Mouse (Mus musculus) heart, adult 8-10 months (tissue): ENCODE results near the gene Fam126a. TPM values are rescaled to one million over a fixed set of nuclear protein-coding genes. Genes with fewer than 3 reads are reported as not detected.

Source experiments
- DNase-seq: peaks from one replicate; pipeline ENCODE4 v3.0.0; 2022; ENCODE audit warnings: low spot score
- total RNA-seq, 4 experiments: library from RNA; stranded (reverse); gene quantifications; 2 replicates each; pipeline ENCODE4 v1.2.4; 2022

The Fam126a gene
- total RNA-seq, 4 experiments from 2014 or later = 35.2 to 41.5 (median 37.2) TPM

- peak; percentile 80 for DNase-seq
Observed at GRCm38 (mm10) chr5:23992876-23993552, 37.5 kb downstream of the Fam126a start.

GRCm38 (mm10) chr5:23990001-23990400 is 40.5 kb downstream of the Fam126a start:
- DNase-seq = no peak

GRCm38 (mm10) chr5:23987792-23988191 is 42.7 kb downstream of the Fam126a start:
- DNase-seq = no peak

- DNase-seq = no peak
Observed at GRCm38 (mm10) chr5:23982081-23982480, 48.4 kb downstream of the Fam126a start.

GRCm38 (mm10) chr5:23978516-23978915 is 52.0 kb downstream of the Fam126a start:
- DNase-seq = no peak

- no peak for DNase-seq
Observed at GRCm38 (mm10) chr5:23974994-23975575, 55.4 kb downstream of the Fam126a start.

- DNase-seq = no peak
Observed at GRCm38 (mm10) chr5:23967705-23968104, 62.8 kb downstream of the Fam126a start.

GRCm38 (mm10) chr5:23964599-23965165 is 65.8 kb downstream of the Fam126a start:
- no peak for DNase-seq

- DNase-seq = no peak
Observed at GRCm38 (mm10) chr5:23953047-23953446, 77.4 kb downstream of the Fam126a start.

GRCm38 (mm10) chr5:23948071-23948470 is 82.4 kb downstream of the Fam126a start:
- DNase-seq = no peak

GRCm38 (mm10) chr5:23945056-23945455 is 85.4 kb downstream of the Fam126a start:
- no peak for DNase-seq

- no peak for DNase-seq
Observed at GRCm38 (mm10) chr5:23943534-23943933, 87.0 kb downstream of the Fam126a start.

- no peak for DNase-seq
Observed at GRCm38 (mm10) chr5:23923481-23924165, 106.9 kb downstream of the Fam126a start.

GRCm38 (mm10) chr5:23922516-23923291 is 107.8 kb downstream of the Fam126a start:
- DNase-seq = peak; percentile 7

- DNase-seq = no peak
Observed at GRCm38 (mm10) chr5:23921316-23921715, 109.2 kb downstream of the Fam126a start.

- DNase-seq = peak; percentile 19
Observed at GRCm38 (mm10) chr5:23919892-23920731, 110.4 kb downstream of the Fam126a start.

- no peak for DNase-seq
Observed at GRCm38 (mm10) chr5:23917301-23917700, 113.2 kb downstream of the Fam126a start.

- no peak for DNase-seq
Observed at GRCm38 (mm10) chr5:23911556-23911955, 118.9 kb downstream of the Fam126a start.

GRCm38 (mm10) chr5:23909256-23909655 is 121.2 kb downstream of the Fam126a start:
- no peak for DNase-seq

GRCm38 (mm10) chr5:23908486-23909090 is 121.9 kb downstream of the Fam126a start:
- DNase-seq = no peak
